ENCODE assay signal across 12 mouse cellular contexts in the genomic region with DNA sequence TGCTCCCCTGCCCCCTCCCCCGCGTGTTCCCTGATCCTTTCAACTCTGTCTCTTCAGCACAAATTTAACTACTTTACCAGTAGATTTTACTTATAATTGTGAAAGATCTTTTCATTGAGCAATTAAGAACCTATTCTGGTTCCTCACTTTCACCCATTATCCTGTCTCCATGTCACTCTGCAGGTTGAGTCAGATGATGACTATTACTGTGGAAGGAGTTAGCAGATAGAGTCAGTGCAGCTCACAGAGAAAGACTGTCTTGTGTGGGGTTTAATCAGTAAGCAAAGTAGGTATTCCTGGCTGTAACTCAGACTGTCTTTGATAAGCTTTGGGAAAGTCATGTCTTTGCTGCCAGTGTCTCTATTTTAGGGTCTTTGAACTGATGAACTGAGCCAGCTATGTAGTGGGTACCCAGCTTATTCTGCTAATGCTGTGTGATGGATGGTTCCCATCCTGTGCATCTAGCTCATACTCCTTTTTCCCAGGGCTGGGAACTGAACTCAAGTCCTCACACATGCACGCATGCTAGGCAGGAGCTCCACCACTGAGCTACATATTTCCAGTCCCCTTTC.
"Had no signal": no experiment of that assay in that cellular context is flagged by ENCODE, and none has a peak within 500 bp of the region (broad histone marks: within the 10 kb centered on the region; RNA-seq: fewer than 3 reads in every experiment).

No protein-coding gene starts in this region.

- H3K9me3 ChIP-seq: limb, embryonic 10.5 days; liver, embryonic 15.5 days; midbrain, embryonic 13.5 days; stomach, embryonic 15.5 days had no signal

- H3K4me1 ChIP-seq: limb, embryonic 10.5 days; liver, embryonic 15.5 days; midbrain, embryonic 13.5 days; stomach, embryonic 15.5 days had no signal

- H3K27me3 ChIP-seq: liver, embryonic 15.5 days; midbrain, embryonic 13.5 days; stomach, embryonic 15.5 days had no signal

- H3K4me3 ChIP-seq: left cerebral cortex, adult 2 months; limb, embryonic 10.5 days; liver, embryonic 15.5 days; midbrain, embryonic 13.5 days; stomach, embryonic 15.5 days had no signal

- DNase-seq: kidney, postnatal 25 days; lung, adult 2 months; lung, postnatal 36 days; right cerebral cortex, postnatal 14 days; thymus, postnatal 36 days had no signal

- H3K9ac ChIP-seq: liver, embryonic 15.5 days; midbrain, embryonic 13.5 days; stomach, embryonic 15.5 days had no signal

- ATAC-seq: lung, postnatal 0 days; midbrain, embryonic 13.5 days had no signal

- H3K27ac ChIP-seq: left cerebral cortex, adult 2 months; limb, embryonic 10.5 days; liver, embryonic 15.5 days; midbrain, embryonic 13.5 days; stomach, embryonic 15.5 days had no signal

- H3K4me2 ChIP-seq: liver, embryonic 11.5 days; liver, embryonic 15.5 days; midbrain, embryonic 13.5 days; stomach, embryonic 15.5 days had no signal
